Mouse (Mus musculus): Measurements from ENCODE around the gene Proca1.
A peak's percentile ranks its signal among the peaks of the same experiment; 100 is the strongest.
"Not testable (repeated sequence)": the region's sequence is repeated elsewhere in the genome, so short reads cannot be mapped to it uniquely, and the experiment has no call there.

Proca1 gene

GRCm38 (mm10) chr11:78181830-78182357, 11.3 kb upstream of the Proca1 start:
- DNase-seq (ENCODE audit: low read depth, low spot score): no peak

DNA sequence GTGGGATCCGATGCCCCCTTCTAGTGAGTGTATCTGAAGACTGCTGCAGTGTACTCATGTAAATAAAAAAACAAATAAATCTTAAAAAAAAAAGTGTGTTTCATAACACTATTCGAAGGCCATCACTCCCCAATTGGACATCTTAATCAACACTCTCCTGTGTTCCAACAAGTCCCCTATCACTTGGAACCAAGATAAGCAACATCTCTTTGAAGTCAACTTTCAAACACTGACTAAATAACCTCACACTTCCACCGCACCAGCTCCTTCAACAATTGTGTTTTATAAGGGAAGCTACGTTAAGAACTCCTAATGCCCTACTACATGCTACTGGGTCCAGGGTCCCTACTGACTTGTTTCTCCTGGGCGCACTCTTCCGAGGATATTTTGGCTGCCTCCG, 10.7 kb upstream of the Proca1 start:
- peak; percentile 26 for DNase-seq (ENCODE audit: low read depth, low spot score)

DNA sequence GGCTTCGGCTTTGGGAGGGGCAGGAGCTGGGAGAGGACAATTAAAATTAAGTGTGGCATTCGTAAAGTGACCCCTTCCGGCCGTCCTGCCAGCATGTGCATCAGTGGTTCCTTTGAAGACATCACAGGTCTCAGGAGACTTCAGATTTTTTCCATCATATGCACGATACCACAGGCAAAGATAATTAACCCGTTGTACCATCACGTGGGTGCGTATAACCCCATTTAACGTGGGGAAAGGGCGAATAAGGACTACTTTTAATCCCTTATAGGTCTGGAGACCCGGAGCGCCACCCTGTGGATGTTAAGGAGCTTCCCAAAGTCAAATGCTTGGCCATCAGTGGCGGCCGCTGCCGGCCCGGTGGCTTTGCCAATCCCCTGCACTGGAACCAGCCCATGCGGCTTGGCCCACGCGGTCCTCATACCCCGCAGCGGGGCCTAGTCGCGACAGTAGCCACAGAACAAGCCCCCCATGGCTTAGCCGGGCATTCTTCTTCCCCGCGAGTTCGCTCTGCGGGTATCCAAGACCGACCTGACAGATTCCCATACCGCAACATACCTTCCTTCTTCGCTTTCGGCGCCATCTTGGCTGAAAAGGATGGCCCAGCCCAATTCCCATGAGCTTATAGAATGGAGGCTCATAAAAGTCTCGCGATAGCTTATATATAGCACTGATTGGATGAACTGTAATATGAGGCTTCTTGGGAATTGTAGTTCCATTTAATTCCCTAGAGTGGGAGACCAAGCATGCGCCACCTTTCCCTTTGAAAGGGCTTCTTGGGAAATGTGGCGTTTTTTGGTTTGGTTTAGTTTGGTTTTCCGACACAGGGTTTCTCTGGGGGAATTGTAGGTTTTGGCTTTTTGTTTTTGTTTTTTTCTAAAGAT, 10.0 kb upstream of the Proca1 start, which contains the start of gene Rpl23a:
TSS of gene Rpl23a (minus strand) at position 624 of the 884 bp plus-strand sequence.
- peak; percentile 96 for DNase-seq (ENCODE audit: low read depth, low spot score)

GRCm38 (mm10) chr11:78183884-78184514, 9.2 kb upstream of the Proca1 start:
- no peak for DNase-seq (ENCODE audit: low read depth, low spot score)

GRCm38 (mm10) chr11:78184702-78185101, 8.5 kb upstream of the Proca1 start:
- DNase-seq (ENCODE audit: low read depth, low spot score): not testable (repeated sequence)

DNA sequence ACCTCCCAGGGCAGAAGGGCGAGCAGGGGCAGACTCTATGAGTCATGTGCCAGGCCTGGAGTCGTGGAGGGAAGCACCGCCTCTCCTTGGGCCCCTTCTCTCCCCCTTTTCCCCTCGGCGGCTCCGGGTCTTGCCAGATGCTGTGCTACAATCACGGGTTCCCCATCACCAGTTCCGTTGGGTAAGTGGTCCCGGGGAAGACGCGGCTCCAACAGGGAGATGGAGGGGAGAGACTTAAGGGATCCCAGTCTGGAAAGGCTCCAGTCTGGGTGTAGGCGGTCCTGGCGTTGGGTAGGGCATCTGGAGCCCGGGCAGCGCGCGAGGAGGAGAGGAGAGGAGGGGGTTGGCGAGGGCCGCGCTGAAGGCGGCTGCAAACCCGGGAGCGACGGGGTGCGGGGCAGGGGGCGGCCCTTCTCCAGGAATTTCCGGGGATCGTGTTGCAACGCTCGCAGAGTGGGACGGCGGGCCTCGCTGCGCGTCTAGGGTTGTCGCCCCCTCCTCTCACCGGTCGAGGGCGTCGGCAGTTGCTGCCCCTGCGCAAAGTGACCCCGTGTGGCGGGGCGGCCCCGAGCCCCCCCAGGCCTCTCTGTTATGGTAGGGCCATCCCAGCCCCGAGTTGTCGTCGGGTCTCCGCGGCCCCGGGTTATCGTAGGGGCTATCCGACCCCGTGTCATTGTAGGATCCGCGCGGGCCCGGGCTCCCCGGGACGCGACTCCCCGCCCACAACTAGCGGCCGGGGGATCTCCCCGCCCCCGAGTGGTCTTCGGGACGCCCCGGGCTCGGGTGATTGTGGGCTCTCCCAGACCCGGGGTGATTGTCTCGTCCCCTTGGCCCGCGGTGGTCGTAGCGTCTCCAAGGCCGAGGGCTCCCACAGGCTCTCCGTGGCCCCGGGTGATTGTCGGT, 4.6 kb upstream of the Proca1 start, which contains the start of gene Rab34:
TSS of gene Rab34 (plus strand) at position 100 of the 903 bp plus-strand sequence.
- peak; percentile 79 for DNase-seq (ENCODE audit: low read depth, low spot score)

DNA sequence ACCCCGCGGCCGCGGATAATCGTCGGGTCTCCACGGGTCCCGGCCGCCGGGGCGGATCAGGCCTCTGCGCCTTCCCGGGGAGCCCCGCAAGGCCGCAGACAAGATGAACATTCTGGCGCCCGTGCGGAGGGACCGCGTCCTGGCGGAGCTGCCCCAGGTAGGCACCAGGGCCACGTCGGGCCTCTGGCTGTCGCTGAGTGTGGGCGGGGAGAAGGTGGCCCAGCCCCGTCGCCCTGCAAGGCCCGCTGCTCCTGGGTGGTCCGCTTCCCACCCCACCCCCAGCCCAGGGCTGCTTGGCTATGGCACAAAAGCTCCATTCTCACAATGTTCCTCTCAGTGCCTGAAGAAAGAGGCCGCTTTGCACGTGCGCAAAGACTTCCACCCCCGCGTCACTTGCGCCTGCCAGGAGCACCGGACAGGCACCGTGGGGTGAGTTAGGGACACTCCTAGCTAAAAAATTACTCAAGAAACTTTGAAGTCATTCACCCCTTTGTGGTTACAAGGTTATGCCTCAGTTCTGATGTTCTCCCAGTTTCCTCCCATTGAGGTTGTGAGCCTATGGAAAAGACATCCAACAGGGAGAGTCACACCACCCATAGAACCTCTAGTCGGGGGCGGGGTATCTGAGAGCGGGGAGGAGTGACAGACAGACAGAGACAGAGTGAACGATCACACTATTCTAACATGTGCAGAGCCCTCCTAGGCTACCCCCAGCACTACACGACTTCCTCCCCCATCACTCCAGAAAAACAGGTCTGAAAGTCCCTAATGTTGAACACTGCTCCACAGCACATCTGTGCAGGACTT, 3.8 kb upstream of the Proca1 start:
- DNase-seq (ENCODE audit: low read depth, low spot score): peak; percentile 96

- DNase-seq (ENCODE audit: low read depth, low spot score): peak; percentile 51
These were observed 3.2 kb upstream of the Proca1 start for GRCm38 (mm10) chr11:78190041-78190440.

GRCm38 (mm10) chr11:78194411-78195100, 1.4 kb downstream of the Proca1 start:
- peak; percentile 94 for DNase-seq (ENCODE audit: low read depth, low spot score)

GRCm38 (mm10) chr11:78195101-78195863, 2.1 kb downstream of the Proca1 start:
- DNase-seq (ENCODE audit: low read depth, low spot score): peak; percentile 35

DNA sequence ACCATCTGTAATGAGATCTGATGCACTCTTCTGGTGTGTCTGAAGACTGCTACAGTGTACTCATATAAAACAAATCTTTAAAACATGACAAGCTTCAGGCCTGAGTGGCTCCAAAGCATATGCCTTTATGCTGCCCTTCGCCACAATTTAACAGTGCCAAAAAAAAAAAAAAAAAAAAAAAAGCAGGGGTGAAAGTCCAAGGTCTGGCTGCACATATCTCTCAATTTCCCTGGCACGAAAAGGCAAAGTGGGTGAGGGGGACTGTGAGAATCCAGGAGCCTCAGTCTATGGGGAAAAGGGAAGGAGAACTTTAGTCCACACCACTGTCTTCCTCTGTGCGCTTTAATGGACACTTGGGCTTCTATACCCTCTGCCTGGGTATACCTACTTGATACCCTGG, 9.2 kb downstream of the Proca1 start:
- no peak for DNase-seq (ENCODE audit: low read depth, low spot score)

DNA sequence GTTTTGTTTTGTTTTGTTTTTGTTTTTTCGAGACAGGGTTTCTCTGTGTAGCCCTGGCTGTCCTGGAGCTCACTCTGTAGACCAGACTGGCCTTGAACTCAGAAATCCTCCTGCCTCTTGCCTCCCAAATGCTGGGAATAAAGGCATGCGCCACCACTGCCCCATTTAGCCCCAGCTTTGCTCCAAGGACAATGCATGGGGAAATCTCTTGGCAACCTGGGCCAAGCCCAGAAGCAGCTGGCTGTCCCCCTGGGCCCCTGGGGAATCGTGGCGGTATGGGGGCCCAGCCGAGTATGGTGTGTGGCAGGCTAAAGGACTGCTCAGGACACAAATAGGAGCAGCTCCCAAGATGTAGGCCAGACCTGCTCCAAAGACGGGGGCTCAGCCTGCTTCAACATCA, 11.1 kb downstream of the Proca1 start:
- DNase-seq (ENCODE audit: low read depth, low spot score): no peak

GRCm38 (mm10) chr11:78205361-78206206, 12.4 kb downstream of the Proca1 start:
- no peak for DNase-seq (ENCODE audit: low read depth, low spot score)

GRCm38 (mm10) chr11:78207190-78207589, 14.0 kb downstream of the Proca1 start:
- no peak for DNase-seq (ENCODE audit: low read depth, low spot score)

DNA sequence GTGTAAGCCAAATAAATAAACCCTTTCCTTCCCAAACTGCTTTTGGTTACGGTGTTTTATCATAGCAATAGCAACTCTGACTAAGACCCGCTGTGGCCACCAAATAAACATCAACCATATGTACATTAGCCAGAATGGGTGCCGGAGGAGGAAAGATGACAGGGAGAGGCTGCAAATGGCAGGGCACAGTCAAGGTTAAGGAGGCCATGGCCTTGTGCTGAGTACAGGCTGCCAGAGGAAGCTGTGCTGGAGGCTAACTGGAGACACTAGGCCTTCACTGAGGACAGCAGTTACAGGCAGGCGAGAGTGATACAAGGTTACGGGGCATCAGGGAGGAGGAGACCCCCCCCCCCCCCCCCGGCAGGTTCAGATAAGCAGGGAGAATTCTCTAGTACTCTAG, 16.7 kb downstream of the Proca1 start:
- DNase-seq (ENCODE audit: low read depth, low spot score): no peak

GRCm38 (mm10) chr11:78210615-78211014, 17.4 kb downstream of the Proca1 start:
- no peak for DNase-seq (ENCODE audit: low read depth, low spot score)

GRCm38 (mm10) chr11:78211513-78211912, 18.3 kb downstream of the Proca1 start:
- DNase-seq (ENCODE audit: low read depth, low spot score): no peak

- no peak for DNase-seq (ENCODE audit: low read depth, low spot score)
These were observed 20.1 kb downstream of the Proca1 start for GRCm38 (mm10) chr11:78213086-78213817.
